Mouse (Mus musculus): ENCODE data around the gene Spry2.

- no peak for TF ChIP-seq POLR2A (IDR thresholded peaks at IDR 0.05; ENCODE audit: extremely low read depth, insufficient read depth, low read length)
- no peak for TF ChIP-seq CTCF (IDR thresholded peaks at IDR 0.05; ENCODE audit: low read depth, low read length)
Observed at GRCm38 (mm10) chr14:105851359-105852067, 45.1 kb downstream of the Spry2 start.
